Mouse (Mus musculus): Measurements from ENCODE around the gene Endov. TPM values are rescaled to one million over a fixed set of nuclear protein-coding genes. Genes with fewer than 3 reads are reported as not detected.
A peak's percentile ranks its signal among the peaks of the same experiment; 100 is the strongest.

Endov gene
- total RNA-seq, 2 experiments from 2014 or later, result 35.6 to 38.2 TPM

GRCm38 (mm10) chr11:119544518-119545105, 53.5 kb downstream of the Endov start:
- DNase-seq (ENCODE audit: extremely low spot score in 1 of 2, low spot score in 1 of 2), result no peak

- DNase-seq (ENCODE audit: extremely low spot score in 1 of 2, low spot score in 1 of 2), result no peak
Observed at GRCm38 (mm10) chr11:119545281-119545680, 54.1 kb downstream of the Endov start.

- DNase-seq (ENCODE audit: extremely low spot score in 1 of 2, low spot score in 1 of 2), result no peak
Observed at GRCm38 (mm10) chr11:119545741-119546495, 54.8 kb downstream of the Endov start.

- no peak for DNase-seq (ENCODE audit: extremely low spot score in 1 of 2, low spot score in 1 of 2)
Observed at GRCm38 (mm10) chr11:119546496-119547182, 55.5 kb downstream of the Endov start.

- peak; percentile 75 to 83 for DNase-seq (ENCODE audit: extremely low spot score in 1 of 2, low spot score in 1 of 2)
Observed at GRCm38 (mm10) chr11:119547183-119547921, 56.2 kb downstream of the Endov start, which contains the start of gene Nptx1. TSS of gene Nptx1 (minus strand) at chr11:119547753.

- DNase-seq (ENCODE audit: extremely low spot score in 1 of 2, low spot score in 1 of 2), result peak in 1 of 2 experiments; percentile 31
Observed at GRCm38 (mm10) chr11:119547951-119548591, 56.9 kb downstream of the Endov start.

GRCm38 (mm10) chr11:119548741-119549370, 57.7 kb downstream of the Endov start:
- peak in 1 of 2 experiments; percentile 22 for DNase-seq (ENCODE audit: extremely low spot score in 1 of 2, low spot score in 1 of 2)

- peak in 1 of 2 experiments; percentile 29 for DNase-seq (ENCODE audit: extremely low spot score in 1 of 2, low spot score in 1 of 2)
Observed at GRCm38 (mm10) chr11:119549371-119549811, 58.2 kb downstream of the Endov start.

GRCm38 (mm10) chr11:119550546-119551335, 59.6 kb downstream of the Endov start:
- no peak for DNase-seq (ENCODE audit: extremely low spot score in 1 of 2, low spot score in 1 of 2)

- DNase-seq (ENCODE audit: extremely low spot score in 1 of 2, low spot score in 1 of 2), result no peak
Observed at GRCm38 (mm10) chr11:119551468-119551867, 60.3 kb downstream of the Endov start.

- DNase-seq (ENCODE audit: extremely low spot score in 1 of 2, low spot score in 1 of 2), result no peak
Observed at GRCm38 (mm10) chr11:119552301-119552700, 61.2 kb downstream of the Endov start.

- no peak for DNase-seq (ENCODE audit: extremely low spot score in 1 of 2, low spot score in 1 of 2)
Observed at GRCm38 (mm10) chr11:119552902-119553802, 62.0 kb downstream of the Endov start.

GRCm38 (mm10) chr11:119554706-119555105, 63.6 kb downstream of the Endov start:
- no peak for DNase-seq (ENCODE audit: extremely low spot score in 1 of 2, low spot score in 1 of 2)

GRCm38 (mm10) chr11:119555170-119555569, 64.0 kb downstream of the Endov start:
- no peak for DNase-seq (ENCODE audit: extremely low spot score in 1 of 2, low spot score in 1 of 2)

GRCm38 (mm10) chr11:119557940-119558869, 67.1 kb downstream of the Endov start:
- no peak for DNase-seq (ENCODE audit: extremely low spot score in 1 of 2, low spot score in 1 of 2)

- no peak for DNase-seq (ENCODE audit: extremely low spot score in 1 of 2, low spot score in 1 of 2)
Observed at GRCm38 (mm10) chr11:119558870-119559610, 67.9 kb downstream of the Endov start.
